Mouse (Mus musculus): ENCODE results near the gene Bricd5.

GRCm38 (mm10) chr17:24443409-24443808 is 30.3 kb upstream of the Bricd5 start:
- TF ChIP-seq POLR2A (IDR thresholded peaks at IDR 0.05; ENCODE audit: borderline replicate concordance, insufficient read depth, low read length) (no peak), CTCF (IDR thresholded peaks at IDR 0.05; ENCODE audit: borderline replicate concordance, insufficient read depth, low read depth, low read length) (no peak)

All from cerebellum, adult 2 months (tissue).